Mouse (Mus musculus): Measurements from ENCODE around the gene Med29. TPM values are rescaled to one million over a fixed set of nuclear protein-coding genes. Genes with fewer than 3 reads are reported as not detected.
A peak's percentile ranks its signal among the peaks of the same experiment; 100 is the strongest.

Med29 gene
- total RNA-seq, 2 experiments from 2014 or later = 20.3 to 22.0 TPM

GRCm38 (mm10) chr7:28356981-28357380, 35.5 kb downstream of the Med29 start:
- DNase-seq (ENCODE audit: low spot score in 2 of 2) = no peak

DNA sequence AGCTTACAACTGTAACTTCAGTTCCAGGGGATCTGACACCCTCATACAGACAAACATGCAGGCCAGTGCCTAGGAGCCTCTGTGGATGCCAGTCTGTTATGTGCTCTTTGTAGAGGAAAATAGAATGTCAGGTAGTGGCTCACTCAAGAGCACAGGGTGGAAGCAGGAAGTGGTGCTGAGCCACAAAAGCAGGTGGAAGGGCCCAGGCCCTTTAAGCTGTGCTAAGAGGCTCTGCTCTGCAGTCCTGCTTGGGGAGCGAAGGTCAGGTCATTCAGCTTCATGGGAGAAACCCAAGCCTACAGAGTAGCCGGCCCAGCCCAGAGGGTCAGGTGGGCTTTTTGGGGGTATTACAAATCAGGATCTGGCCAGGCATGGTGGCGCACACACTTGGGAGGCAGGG, 37.3 kb downstream of the Med29 start:
- no peak for DNase-seq (ENCODE audit: low spot score in 2 of 2)

- DNase-seq (ENCODE audit: low spot score in 2 of 2) = no peak
Observed at GRCm38 (mm10) chr7:28354596-28354995, 37.9 kb downstream of the Med29 start.

DNA sequence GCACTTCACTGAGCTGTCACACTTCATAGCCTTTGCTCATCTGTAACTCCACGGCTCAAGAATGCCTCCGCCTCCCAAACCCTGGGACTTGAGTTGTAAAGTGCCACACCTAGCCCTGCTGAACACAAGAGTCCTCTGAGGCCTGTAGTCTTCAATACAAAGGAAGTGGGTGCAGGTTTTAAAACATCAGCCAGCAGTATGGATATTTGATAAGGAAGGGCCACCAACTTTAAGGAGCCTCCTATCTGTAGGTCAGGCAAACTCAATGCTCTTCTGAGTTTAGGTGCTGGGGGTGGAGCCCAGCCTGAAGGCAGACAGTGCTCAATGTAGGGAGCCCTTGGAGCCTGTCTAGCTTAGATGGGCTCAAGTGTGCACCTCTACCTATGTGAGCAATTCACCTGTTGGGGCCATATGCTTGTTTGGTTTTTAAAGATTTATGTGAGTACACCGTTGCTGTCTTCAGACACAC, 38.4 kb downstream of the Med29 start:
- DNase-seq (ENCODE audit: low spot score in 2 of 2) = no peak

DNA sequence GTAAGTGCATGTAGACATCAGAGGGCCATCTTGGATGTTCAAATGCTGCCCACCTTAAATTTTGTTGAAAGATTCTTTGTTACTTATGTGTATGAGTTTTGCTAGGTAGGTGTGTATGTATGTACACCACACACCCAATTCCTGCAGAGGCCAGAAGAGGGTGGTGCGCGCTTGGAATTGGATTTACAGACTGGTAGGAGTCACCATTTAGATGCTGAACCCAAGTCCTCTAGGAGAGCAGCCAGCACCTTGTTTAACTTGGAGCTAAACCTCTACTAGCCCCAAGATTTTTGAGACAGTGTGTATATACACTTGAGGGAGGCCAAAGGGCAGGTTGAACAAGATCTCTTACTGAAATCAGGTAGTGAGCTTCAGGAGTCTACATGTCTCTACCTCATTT, 39.2 kb downstream of the Med29 start:
- DNase-seq (ENCODE audit: low spot score in 2 of 2) = no peak

GRCm38 (mm10) chr7:28351676-28352191, 40.8 kb downstream of the Med29 start:
- DNase-seq (ENCODE audit: low spot score in 2 of 2) = no peak

GRCm38 (mm10) chr7:28350155-28350883, 42.2 kb downstream of the Med29 start, which contains the start of gene Rps16:
Rps16 (plus strand) TSS chr7:28350652.
- DNase-seq (ENCODE audit: low spot score in 2 of 2) = peak; percentile 98

DNA sequence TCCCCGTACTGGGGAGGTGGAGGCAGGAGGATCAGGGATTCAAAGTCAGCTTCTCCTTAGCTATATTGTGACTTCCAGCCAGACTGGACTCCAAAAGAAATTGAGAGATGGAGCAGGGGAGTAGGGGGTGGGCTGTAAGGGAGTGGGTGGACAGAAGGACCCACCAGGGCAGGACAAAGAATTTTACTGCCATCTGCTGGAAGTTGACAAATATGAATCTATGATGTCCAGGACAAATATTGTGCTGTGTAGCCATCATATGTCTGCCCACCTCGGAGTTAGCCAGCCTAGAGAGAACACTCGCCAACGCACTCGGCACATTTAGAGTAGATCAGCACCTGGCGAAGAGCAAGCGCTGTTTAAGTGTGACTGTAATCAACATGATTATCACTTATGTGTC, 43.9 kb downstream of the Med29 start:
- no peak for DNase-seq (ENCODE audit: low spot score in 2 of 2)

GRCm38 (mm10) chr7:28347746-28348145, 44.8 kb downstream of the Med29 start:
- no peak for DNase-seq (ENCODE audit: low spot score in 2 of 2)

GRCm38 (mm10) chr7:28344637-28345036, 47.9 kb downstream of the Med29 start:
- DNase-seq (ENCODE audit: low spot score in 2 of 2) = peak; percentile 35 to 76

DNA sequence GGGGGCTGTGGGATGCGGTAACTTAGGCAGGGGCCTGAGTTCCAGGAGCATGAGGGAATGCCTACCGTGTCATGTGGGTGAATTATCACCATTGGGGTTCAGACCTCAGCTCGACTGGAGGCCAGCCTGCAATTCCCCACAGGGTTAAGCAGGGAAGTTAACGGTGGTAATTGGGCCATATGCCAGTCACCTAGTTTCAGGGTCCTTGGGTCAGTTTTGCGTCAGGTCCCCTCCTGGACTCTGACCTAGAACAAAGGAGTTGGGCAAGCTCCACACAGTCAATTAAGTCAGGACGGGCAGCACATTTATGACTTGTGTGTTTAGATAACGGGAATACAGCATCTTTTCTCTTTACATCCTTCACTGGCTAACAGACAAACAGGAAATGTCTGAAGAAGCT, 51.1 kb downstream of the Med29 start:
- DNase-seq (ENCODE audit: low spot score in 2 of 2) = no peak

DNA sequence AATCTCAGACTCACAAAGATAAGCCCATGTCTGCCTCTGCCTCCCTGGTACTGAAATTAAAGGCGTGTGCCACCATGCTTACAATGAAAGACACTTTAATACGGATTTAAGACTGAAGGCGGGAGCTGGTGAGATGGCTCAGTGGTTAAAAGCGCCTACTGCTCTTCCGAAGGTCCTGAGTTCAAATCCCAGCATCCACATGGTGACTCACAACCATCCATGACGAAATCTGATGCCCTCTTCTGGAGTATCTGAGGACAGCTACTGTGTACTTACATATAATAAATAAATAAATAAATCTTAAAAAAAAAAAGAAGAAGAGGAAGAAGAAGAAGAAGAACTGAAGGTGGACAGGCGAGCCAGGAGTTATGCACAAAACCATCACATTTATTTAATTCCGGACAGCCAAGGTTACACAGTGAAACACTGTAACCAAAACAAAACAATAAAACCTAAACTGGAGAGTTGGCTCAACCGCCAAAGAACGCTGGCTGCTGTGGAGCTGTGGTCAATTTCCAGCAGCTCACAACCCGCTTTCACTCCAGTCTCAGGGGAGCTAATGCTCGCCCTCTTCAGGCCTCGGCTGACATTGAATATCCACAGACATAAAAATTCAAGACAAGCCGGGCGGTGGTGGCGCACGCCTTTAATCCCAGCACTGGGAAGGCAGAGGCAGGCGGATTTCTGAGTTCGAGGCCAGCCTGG, 53.1 kb downstream of the Med29 start:
- no peak for DNase-seq (ENCODE audit: low spot score in 2 of 2)

GRCm38 (mm10) chr7:28338108-28338998, 54.2 kb downstream of the Med29 start, which contains the start of gene Supt5:
Supt5 (minus strand) TSS chr7:28338746.
- DNase-seq (ENCODE audit: low spot score in 2 of 2) = peak; percentile 96 to 97

Other genes starting within 250 kb of the Med29 start
- gene Fbl, start 223.0 kb downstream of the Med29 start, total RNA-seq (2021) = 10 to 100 TPM; 47.8 to 60.2 TPM
- gene Dyrk1b, start 213.2 kb downstream of the Med29 start, total RNA-seq (2021) = 10 to 100 TPM; 39.6 to 40.6 TPM
- gene Eid2, start 124.8 kb downstream of the Med29 start, total RNA-seq (2021) = 10 to 100 TPM; 62.3 to 65.2 TPM
- gene Eid2b, start 115.0 kb downstream of the Med29 start, total RNA-seq (2021) = 10 to 100 TPM; 30.2 to 30.8 TPM
- gene Selenov, start 101.5 kb downstream of the Med29 start, total RNA-seq (2021) = under 1 TPM in 1 of 2 experiments, not detected in 1; 0.44 TPM
- gene Dll3, start 90.5 kb downstream of the Med29 start, total RNA-seq (2021) = 1 to 10 TPM; 1.5 to 1.6 TPM
- gene Timm50, start 80.6 kb downstream of the Med29 start, total RNA-seq (2021) = 10 to 100 TPM; 36.8 to 43.2 TPM
- gene Supt5, start 54.0 kb downstream of the Med29 start, total RNA-seq (2021) = 100 to 1,000 TPM; 116 TPM
- gene Rps16, start 42.1 kb downstream of the Med29 start, total RNA-seq (2021) = 100 to 1,000 TPM; 462 to 497 TPM
- 1 to 10 TPM; 4.8 to 5.2 TPM for gene Plekhg2, start 20.1 kb downstream of the Med29 start, total RNA-seq (2021)
- 1 to 10 TPM; 1.4 to 2.3 TPM for gene Zfp36, start 12.5 kb downstream of the Med29 start, total RNA-seq (2021)
- 10 to 100 TPM; 54.8 to 59.0 TPM for gene Paf1, start 243 bp upstream of the Med29 start, total RNA-seq (2021)
- 1 to 10 TPM; 1.4 to 1.5 TPM for gene Gmfg, start 44.7 kb upstream of the Med29 start, total RNA-seq (2021)
- 10 to 100 TPM; 93.0 to 96.9 TPM for gene Lrfn1, start 59.3 kb upstream of the Med29 start, total RNA-seq (2021)
- gene Ifnl2, start 117.7 kb upstream of the Med29 start, total RNA-seq (2021) = not detected
- gene Ifnl3, start 130.1 kb upstream of the Med29 start, total RNA-seq (2021) = not detected
- not detected for gene Sycn, start 148.2 kb upstream of the Med29 start, total RNA-seq (2021)
- under 1 TPM in 1 of 2 experiments, not detected in 1; 0.28 TPM for gene Nccrp1, start 154.5 kb upstream of the Med29 start, total RNA-seq (2021)
- gene Samd4b, start 205.4 kb upstream of the Med29 start, total RNA-seq (2021) = 10 to 100 TPM; 67.8 to 80.1 TPM
- 1 to 10 TPM; 8.6 to 8.8 TPM for gene Pak4, start 205.5 kb upstream of the Med29 start, total RNA-seq (2021)
- gene Acp7, start 238.6 kb upstream of the Med29 start, total RNA-seq (2021) = 1 to 10 TPM; 2.2 to 2.4 TPM